Mouse (Mus musculus) liver, adult 2 months (tissue): ENCODE measurements around the gene Lrig1.

Experiments
- CTCF ChIP-seq: fragments of 200-500 bp; IDR thresholded peaks from 2 replicates; pipeline ENCODE4 v1.5.1; 2011; ENCODE audit warnings: low read depth, low read length, control low read depth
- POLR2A ChIP-seq: fragments of 200-500 bp; IDR thresholded peaks from 2 replicates; pipeline ENCODE4 v1.6.1; 2011; ENCODE audit warnings: low read length, control low read depth; ENCODE audit not compliant: insufficient read depth; ENCODE audit errors: extremely low read depth

DNA sequence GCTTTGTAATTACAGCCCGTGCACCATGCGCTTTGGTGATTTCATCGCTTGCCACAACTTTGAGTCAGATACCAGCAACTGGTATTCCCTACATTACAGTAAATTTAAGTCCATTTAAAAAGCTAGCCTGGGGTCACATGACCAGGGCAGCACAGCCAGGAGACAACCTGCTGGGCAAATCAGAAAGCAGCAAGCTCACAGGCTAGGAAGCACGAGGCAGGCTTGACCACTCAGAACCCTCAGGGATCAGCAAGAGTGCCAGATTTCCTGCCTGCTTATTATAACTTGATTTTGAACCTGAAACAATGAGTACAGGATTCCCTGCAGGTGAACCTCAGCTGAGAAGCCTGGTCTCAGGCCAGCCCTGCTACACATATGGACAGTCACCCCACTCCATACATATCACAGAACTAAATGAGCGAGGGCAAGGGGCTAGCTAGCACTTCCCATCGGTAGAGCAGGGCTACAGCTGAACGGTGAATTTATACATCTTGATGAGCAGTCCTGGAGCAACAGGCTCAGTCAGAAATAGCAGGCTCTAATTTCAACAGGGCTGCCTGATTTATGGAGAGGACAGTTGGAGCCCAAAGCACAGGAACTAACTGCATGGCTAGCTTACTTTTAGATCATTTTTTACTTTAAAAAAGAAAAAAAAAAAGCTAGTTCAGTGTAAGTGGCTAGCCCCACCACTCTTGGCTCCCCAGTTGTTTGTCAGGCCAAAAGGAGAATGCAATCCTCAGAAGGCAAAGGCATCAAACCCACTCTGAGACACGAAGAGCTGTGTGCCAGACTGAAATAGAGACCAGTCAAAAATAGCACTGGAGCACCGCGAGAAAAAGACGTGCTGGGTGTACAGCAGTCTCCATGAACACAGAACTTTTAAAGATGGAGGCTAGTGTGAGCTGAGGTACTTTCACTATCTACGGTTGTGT, 42.5 kb downstream of the Lrig1 start:
- TF ChIP-seq POLR2A (no peak), CTCF (no peak)
